Mouse (Mus musculus) erythroblast, embryonic 14.5 days (primary cell): ENCODE measurements around the gene Pck1.

Source experiments
- GATA1 ChIP-seq: IDR thresholded peaks from 2 replicates; pipeline ENCODE4 v1.6.1; 2012; ENCODE audit warnings: low read length, inconsistent platforms, mixed read lengths
- TAL1 ChIP-seq: IDR thresholded peaks from 3 replicates; pipeline ENCODE4 v1.6.1; 2012; ENCODE audit warnings: low read length, inconsistent platforms, mixed read lengths

- no peak for TF ChIP-seq TAL1
- no peak for TF ChIP-seq GATA1
These were observed 14.3 kb upstream of the Pck1 start for GRCm38 (mm10) chr2:173138323-173139239.
